ENCODE assay signal across 20 mouse cellular contexts in the genomic region with DNA sequence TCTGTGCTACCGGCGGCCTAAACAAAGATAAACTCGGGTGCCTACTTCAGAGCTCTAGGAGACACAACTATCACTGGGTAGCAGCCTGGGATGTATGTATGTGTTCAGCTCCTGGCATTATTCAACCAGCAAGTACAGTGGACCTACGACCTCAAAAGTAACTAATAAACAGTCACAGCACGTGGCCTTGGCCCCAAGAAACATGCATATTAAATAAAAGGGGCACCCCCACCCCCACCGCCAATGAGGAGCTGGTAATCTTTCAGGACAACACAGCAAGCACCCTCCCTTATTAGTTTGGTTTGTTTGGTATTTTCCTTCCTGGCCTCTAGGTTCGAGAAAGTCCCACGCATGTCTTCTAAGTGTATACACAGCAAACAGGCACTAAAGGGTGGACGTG. TPM values are rescaled to one million over a fixed set of nuclear protein-coding genes. Genes with fewer than 3 reads are reported as not detected.
"Had no signal": no experiment of that assay in that cellular context is flagged by ENCODE, and none has a peak within 500 bp of the region (broad histone marks: within the 10 kb centered on the region; RNA-seq: fewer than 3 reads in every experiment).

No protein-coding gene starts in this region.

- ATAC-seq: midbrain, embryonic 16.5 days had no signal

- H3K27me3 ChIP-seq: midbrain, embryonic 12.5 days; neural tube, embryonic 13.5 days; neural tube, embryonic 15.5 days had no signal

- H3K4me2 ChIP-seq: lung, embryonic 14.5 days; midbrain, embryonic 12.5 days; neural tube, embryonic 13.5 days; neural tube, embryonic 15.5 days had no signal

- H3K4me3 ChIP-seq: midbrain, embryonic 10.5 days; midbrain, embryonic 12.5 days; myocyte; neural tube, embryonic 13.5 days; neural tube, embryonic 15.5 days had no signal

- H3K27ac ChIP-seq: midbrain, embryonic 10.5 days; midbrain, embryonic 12.5 days; neural tube, embryonic 13.5 days; neural tube, embryonic 15.5 days had no signal

- H3K9ac ChIP-seq: lung, embryonic 14.5 days; midbrain, embryonic 12.5 days; neural tube, embryonic 13.5 days; neural tube, embryonic 15.5 days had no signal

- DNase-seq: lung, adult 18-20 months; lung, embryonic 14.5 days; lung, postnatal 10 days; lung, postnatal 4 days; midbrain, embryonic 14.5 days; retina, postnatal 1 day; right cerebral cortex, adult 18-20 months; right cerebral cortex, postnatal 25 days; right cerebral cortex, postnatal 4 days; spleen, adult 18-20 months; thymus, adult 18-20 months had no signal

- H3K9me3 ChIP-seq: midbrain, embryonic 10.5 days; midbrain, embryonic 12.5 days; neural tube, embryonic 13.5 days; neural tube, embryonic 15.5 days had no signal

RNA-seq across cellular contexts. Expression of a gene that starts 6.8 kb away (rescaled TPM):
- polyA plus RNA-seq: lung, embryonic 14.5 days; neural tube, embryonic 11.5 days had no signal

RNA-seq across cellular contexts. Expression of a gene that starts 44.3 kb away (rescaled TPM):
- polyA plus RNA-seq: lung, embryonic 14.5 days; lung, embryonic 16.5 days; myocyte; neural tube, embryonic 11.5 days; neural tube, embryonic 13.5 days; stomach, embryonic 14.5 days had no signal
